Mouse (Mus musculus) adrenal gland (tissue): Measurements from ENCODE around the gene 1700016C15Rik.

Source experiments
- intact Hi-C: fragments of 180-260 bp; cut with DNase I; formaldehyde crosslinking; loops from one replicate; pipeline ENCODE4 v1.15.1; 2025

1700016C15Rik gene

DNA sequence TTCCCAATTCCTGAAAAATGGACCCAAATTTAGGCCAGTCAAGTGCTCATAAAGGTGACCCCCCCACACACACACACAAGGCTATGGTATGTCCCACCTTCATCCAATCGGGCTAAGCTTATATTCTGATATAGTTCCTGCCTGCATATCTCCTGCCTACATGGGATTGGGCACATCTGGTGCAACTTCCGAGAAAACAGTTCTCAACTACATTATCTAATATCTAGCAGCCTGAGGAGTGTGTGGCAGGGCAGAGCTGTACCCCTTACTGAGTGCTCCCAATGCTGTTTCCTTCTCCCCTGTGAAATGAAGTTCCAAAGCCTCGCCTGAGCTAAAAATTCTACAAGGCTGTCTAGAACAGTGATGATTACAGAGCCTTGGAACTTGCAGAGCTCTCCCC lies 13.2 kb upstream of the 1700016C15Rik start:
- intact Hi-C loops, result no loop called here

DNA sequence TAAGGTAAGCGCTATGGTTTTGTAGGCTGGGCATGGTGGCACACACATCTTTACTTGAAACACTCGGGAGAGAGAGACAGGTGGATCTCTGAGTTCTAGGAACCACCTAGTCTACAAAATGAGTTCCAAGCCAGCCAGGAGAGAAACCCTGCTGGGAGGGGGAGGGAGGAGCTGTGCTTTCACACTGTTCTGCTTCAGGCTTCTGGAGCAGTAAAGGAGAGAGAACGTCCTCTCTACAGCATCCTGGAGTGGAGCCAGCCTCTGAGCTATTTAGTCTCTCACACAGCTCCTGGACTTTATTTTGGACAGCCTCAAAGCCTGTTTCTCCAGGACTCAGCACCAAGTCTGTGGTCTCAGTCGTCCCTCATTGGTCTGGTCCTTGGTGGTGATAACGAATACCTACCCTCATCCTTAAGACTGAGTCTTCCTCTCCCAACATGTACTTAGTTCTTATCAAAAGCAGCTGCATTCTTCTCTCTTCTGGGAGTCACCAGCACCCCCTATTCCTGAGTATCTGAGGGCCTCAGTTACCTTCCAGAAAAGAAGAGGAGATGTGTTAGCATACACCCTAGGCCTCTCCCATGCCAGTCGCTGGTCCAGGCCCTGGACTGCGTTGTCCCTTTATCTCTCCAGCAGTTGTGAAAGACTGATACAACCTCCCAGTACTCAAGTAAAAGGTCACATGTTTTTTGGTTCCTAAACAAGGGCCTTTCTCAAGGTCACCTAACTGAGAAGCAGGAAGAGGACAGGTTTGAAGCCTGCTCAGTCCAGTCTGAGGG lies 12.4 kb upstream of the 1700016C15Rik start:
- intact Hi-C loops, result no loop called here

DNA sequence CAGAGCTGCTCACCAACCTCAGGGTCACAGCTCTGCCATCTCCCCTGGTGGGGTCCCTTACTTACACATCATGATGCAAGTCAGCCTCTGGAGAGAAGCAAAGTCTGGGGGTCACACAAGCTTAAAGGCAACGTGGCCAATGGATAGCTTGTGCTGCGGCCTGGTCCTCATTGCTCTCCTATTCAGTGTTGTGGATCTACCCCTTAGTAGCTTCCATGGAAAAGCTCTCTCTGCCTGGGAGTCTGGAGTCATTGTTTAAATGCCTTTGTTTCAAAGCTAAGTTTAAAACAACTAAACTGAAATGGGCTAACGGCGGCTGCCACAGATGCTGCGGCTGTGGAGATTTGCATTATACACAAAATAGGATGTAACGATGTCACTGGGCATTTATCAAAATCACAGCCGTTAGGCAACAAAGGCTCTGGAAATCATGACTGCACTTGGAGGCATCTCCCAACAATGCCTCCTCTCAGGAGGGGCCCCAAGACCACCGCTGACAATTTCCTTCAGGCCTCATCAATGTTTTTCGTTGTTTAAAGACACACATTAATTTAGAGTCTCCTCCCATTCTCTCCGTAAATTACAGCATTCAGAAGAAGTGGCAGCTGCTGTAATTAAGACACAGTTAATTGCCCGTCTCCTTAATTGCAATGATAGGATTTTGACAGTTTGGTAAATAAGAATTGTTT lies 11.1 kb upstream of the 1700016C15Rik start:
- intact Hi-C loops, result no loop called here

DNA sequence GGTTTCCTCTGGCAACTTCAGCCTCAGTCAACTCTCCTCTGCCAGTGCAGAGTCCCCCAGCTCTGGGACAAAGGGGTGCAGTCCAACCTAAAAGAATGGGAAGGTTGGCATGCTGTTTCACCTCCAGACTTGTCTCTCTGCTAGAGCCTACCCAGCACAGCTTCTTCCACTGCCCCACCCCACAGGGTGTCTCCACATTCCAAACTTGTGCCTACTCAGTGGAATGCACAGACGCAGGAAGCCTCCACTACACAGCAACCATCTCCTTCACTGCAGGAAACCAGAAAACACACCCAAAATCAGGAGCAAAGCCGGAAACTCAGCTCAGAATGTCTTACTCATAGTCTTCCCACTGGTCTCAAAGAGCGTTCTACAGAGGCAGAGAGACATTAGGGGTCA lies 10.6 kb upstream of the 1700016C15Rik start:
- intact Hi-C loops, result no loop called here

DNA sequence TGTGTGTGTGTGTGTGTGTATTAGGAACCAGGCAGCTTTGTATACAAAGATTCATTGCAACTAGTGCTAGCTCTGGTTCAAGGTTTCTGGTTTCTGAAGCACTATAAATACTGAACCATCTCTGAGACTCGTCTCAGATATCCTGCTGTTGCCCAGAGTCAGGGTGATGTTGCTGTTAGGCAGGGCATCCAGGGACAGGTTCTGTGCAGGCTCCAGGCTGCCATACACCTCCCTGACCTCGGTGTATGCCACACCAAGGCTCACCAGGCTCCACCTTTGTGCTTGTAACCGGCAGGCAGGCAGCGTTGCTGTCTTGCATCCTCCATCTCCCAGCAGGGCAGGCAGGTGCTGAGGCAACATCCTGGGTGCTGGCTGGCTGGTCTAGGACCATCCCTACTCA lies 5.8 kb upstream of the 1700016C15Rik start:
- intact Hi-C loops, result no loop called here

DNA sequence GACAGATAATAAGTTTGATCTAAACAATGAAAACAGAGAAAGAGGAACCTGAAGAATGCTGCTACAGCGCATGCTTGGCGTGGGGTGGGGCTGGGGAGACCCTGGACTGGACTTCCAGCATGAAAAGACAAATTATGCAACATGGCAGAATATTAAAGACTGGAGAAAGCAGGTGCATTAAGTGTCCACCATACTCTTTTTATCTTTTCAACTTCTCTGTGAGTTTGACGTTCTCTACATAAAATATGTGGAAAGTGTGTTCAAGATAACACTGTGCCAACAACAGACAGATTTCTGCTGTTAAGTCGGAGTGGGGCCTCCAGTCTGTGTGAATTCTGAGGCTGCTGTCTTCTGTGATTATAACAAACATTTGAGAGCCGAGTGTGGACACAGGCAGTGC lies 2.7 kb upstream of the 1700016C15Rik start:
- intact Hi-C loops, result no loop called here

DNA sequence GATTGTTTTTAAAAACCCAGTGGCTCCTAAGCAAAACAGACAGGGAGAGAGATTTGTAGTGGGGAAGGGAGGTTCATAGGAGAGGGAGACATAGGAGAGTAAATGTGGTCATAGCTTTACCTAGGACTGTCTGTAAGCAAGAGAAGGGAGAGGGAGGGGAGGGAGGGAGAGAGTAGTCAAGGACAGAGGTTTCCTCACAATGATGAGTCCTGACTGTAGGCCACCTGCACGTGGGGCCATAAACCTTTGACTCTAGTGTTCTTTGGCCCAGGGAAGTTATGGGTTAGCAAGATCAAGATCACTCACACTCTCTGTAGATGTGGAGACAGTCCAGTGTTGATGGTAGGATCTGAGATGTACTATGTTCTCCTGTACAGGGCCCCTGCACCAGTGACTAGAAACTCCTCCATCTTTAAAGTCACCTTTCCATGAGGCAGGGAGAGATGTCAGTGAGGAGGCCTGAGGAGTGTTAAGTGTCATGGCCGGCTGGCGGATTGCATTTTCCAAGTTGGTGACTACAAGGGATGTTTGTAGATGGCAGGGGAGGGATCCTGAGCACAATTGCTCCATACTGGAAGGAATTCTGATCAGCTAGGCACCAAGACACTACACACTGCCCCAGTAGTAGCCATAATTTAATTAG lies 1.6 kb upstream of the 1700016C15Rik start:
- intact Hi-C loops, result no loop called here

DNA sequence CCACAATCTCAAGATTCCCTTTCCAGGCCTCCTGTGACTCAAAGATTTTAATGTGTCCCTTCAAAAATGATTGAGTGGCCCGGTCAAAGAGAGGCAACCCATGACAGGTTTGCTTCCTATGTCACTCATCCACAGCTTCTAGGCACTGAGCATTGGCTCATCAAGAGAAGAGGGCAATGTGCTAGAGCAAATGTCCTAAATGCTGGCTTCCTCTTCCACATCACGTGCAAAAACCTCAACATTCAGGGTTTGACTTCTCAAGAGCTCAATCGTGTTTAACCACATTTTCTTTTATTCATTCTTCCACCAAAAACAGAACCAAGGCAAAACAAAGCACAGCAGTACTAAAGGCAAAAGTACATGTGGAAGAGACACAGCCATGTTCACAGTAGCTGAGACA lies 2.4 kb downstream of the 1700016C15Rik start:
- intact Hi-C loops, result no loop called here

DNA sequence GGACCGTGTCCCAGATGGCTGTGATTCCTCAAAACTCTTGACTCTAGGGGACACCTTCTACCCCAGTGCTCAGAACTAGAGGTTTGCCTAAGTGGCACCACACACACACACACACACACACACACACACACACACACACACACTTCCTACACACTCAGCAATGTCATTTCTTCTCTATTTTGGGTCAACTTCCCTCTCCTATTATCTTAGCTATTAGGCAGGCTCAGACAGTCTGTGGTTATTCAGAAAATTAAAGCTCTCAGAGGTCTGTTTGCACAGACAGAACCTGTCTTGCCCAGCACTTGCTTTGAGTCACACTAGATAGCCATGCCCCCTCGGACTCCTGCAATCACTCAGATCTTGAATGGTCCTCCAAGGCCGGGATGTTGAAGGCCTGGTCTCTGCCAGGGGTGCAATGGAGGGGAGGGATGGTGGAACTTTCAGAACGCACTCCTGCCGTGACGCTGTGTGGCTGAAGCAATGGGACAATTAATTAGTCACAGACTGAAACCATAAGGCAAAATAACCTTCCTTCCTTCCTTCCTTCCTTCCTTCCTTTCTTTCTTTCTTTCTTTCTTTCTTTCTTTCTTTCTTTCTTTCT lies 8.0 kb downstream of the 1700016C15Rik start:
- intact Hi-C loops, result no loop called here

DNA sequence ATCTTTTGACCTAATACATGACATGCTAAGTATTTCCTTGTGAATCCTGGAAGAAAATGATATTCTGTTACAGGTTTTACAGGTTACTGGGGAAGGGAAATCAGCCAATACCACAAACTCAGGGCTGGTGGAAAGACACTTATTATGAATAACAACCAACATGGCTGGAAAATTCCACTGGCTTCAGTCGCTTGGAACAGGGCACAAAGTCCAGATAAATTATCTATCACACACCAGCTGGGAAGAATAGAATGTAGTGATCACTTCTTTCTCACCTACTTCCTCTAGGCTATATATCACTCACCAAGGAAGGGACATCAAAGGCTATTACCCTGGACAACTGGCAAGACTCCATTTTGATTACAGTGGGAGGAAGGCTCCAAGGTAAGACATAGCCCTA lies 11.1 kb downstream of the 1700016C15Rik start:
- intact Hi-C loops, result no loop called here

DNA sequence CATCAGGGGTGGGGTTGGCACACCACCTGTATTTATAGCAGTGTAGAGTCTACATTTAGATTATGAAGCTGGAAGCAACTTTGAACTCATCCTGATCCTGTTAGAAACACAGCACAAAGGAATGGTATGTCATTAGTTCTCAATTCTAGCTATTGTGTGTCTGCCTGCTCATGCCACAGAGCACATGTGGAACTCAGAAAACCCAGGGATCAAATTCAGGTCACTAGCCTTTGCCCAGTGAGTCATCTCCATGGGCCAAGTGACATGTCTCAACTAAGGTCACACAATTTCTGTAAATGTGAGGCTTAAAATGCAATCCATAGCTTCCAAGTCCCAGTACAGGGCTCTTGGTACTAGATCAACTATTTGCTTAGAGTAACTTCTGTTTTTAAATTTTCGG lies 12.5 kb downstream of the 1700016C15Rik start:
- intact Hi-C loops, result no loop called here

DNA sequence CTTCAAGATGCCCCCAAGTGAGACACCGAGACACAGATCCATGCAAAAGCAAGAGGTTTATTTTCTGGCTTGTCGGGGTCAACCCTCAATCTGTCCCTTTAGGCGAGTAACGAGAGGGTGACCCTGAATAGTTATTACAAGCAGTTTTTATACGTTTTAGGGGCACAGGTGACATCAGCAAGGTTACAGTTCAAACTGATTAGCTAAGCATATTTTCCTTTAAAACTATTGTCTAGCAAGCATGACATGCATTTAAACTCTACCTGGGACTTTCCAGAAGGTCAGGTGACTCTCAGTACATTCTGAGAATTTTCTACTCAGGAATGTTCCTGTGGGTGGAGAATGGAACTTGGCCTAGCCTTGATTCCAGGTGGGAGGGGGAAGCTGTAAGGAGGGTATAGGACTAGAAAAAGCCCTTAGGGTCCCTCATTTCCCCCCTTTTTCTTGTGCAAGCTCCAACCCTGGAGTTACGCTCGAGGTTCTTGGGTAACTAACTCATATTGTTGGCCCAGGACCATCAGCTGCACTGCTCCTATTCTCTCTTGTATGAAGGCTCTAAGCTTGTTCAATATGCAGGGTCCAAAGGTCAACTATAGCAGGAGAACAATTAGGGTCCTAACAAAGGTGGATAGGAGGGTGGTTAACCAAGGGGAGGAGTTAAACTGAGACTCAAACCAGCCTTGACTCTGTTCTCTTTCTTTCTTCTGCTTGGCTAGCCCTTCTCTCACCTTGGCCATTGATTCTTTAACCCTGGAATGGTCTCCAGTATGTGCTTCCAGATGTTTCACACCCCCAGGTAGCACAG lies 15.1 kb downstream of the 1700016C15Rik start:
- intact Hi-C loops, result no loop called here

DNA sequence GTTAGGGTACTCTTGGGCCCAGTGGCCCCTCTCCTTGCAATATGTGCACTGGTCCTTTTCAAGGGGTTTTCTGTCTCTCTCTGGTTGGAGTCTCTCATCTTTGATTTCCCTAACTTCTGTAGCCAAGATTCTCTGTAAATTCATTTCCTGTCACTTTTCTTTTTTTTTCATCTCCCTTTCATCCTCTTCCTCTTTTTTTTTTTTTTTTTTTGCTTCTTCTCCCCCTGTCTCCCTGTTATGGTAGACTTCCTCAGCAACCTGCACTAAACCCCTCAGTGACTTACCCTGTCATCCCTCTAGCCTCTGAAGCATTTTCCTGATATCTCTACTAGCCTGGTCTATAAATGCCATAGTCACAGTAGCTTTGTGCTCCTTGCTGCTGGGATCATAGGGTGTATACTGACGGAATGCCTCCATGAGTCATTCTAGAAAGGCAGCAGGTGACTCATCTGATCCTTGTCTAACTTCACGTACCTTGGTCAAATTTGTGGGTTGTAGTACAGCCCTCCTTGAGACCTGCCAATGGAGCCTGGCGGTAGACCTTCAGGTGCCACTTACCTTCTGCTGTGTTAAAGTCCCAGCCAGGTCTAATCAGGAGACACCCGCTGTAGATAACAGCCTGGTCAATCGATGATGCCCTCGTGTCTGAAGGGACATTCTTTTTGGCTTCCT lies 18.4 kb downstream of the 1700016C15Rik start:
- intact Hi-C loops, result no loop called here

DNA sequence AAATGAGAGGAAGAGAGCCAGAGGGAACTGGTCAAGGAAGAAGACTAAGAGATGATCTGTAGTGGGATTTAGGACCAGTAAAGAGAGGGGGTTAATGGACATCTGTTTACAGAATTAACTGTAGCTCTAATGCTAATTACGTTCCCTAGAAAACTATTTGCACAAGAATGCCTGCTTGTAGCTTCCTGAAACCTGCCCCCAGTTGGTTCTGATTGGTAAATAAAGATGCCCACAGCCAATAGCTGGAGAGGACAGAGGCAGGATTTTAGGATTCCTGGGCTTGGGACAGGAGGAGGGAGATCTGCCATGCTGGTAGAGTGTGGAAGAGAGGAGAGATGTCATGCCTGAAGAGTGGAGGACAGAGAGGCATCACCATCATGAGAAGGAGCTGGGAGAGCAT lies 23.9 kb downstream of the 1700016C15Rik start:
- intact Hi-C loops, result no loop called here

DNA sequence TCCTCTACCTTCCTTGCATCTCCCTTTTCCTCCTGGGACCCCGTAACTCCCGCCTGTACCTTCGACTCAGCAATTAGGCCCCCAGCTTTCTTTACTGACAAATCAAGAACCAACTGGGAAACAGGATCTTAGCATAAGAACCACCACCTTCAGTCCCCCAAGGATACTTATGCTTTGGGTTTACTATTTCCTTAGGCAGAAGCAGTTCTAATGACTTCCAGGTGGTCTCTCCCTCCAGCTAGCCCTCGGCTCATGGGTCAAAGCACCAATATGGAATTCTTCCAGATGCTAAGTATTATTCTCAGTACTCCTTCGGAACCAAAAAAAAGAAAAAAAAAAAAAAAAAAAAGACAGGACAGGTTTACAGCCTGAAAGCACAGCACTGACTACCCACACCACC lies 27.6 kb downstream of the 1700016C15Rik start:
- intact Hi-C loops, result no loop called here

DNA sequence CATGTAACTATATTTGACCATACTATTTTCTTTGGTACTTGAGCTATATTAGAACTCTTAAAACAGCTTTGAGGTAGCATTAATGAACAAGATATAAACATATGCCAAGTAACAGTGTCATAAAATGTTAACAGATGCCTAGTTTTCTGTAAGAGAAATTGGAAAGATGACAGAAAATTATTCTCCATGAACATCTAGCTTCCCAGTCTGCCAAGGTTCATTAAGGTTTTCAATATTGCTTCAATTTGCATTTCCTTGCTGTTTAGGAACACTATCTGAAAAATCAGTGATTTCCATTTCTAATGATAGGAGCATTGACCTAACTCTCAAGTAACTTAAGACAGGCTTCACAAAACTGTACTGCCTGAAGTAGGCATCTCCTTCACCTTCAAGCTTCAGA lies 39.3 kb downstream of the 1700016C15Rik start:
- intact Hi-C loops, result no loop called here

DNA sequence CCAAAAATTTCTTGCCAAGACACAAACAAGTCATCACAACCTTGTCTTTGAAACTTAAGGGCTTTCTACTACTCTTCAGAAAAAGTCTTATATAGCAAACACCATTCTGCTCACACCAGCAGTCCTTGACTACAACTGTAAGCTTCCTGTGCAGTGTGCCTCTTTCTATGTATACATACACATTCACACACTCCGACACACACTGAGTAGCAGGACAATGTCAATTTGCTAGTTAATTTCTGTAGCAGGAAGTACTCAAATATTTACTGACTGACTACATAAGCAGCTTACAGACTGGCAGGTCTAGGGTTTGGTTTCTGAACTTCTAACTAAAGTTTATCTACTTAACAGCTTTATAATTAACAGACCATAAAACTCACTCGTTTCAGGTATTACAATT lies 47.8 kb downstream of the 1700016C15Rik start:
- intact Hi-C loops, result no loop called here

DNA sequence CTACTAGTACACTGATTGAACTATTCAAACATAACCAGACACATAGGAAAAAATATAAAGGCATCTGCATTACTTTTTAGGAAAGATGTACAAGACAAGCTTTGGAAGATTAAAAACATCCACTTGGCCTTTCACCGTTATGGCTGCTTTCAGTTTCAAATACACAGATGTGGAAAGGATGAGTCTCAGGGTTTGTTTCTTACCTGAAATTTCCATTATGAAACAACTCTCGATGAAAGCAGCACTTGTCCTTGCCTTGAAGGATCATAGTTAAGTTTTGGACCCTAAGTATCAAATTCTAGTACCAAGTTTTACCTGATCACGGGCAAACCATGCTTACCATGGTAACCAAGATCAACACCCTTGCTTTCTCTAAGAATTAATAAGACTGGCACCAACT lies 63.2 kb downstream of the 1700016C15Rik start:
- intact Hi-C loops, result loop anchor here (5.0 to 10.0 kb wide), 2 partner anchors 91 to 348 kb away; partner anchors contain the start of gene Zbtb18

DNA sequence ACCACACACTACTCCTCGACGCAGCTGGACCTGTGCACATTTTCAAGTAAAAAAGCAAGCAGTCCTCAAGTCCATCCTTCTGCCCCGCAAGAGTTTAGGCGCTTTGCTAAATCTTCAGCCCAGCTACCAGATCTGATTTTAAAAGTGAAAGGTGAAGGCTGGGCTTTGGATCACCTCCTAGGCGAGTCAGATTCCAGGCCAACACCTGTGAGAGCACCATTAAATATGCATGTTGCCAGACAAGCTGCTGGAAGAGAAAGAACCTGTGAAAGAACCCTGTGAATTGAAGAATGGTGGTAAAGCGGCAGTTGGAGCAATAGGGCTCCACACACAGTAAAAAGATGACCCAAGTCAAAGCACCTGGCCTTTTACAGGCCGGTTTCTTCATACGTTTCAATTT lies 65.3 kb downstream of the 1700016C15Rik start:
- intact Hi-C loops, result loop anchor here (5.0 to 10.0 kb wide), 2 partner anchors 93 to 350 kb away; partner anchors contain the start of gene Zbtb18

DNA sequence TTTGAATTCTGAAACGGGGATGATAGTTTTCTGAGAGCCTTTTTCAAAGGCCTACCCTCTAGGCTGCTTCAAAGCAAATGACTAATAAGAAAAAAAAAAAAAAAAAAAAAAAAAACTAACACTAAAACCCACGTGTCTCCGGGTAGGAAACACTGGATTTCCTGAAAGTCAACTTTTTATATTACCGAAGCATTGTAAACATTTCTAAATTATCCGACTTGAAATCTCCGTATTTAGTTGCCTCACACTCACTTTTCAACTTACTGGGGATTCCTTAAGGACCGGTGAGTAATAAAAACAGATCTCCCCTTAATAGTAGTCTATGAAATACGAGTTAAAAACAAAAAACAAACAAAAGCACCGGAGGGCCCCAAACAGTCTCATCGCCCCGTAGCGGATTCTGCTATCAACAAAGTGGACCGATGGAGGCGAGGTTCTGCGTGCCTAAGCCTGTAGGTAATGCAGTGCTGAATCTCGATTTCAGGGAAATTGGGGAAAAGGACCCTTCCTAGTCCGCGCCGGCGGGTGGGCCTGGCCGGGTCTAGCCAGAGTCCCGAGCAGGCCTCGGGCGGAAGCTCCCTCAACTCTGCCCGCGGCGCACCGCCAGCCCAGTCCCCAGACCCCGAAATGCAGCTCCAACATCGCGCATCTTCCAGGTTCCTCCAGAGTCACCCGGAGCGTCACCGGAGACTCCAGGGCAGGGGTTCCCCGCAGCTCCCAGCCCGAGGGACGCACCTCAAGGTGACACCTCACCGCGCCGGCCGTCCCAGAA lies 66.0 kb downstream of the 1700016C15Rik start:
- intact Hi-C loops, result loop anchor here (10.0 kb wide), 1 partner anchor 351 kb away; the partner anchor contains the start of gene Zbtb18
